Mouse (Mus musculus): ENCODE data around the gene Kcnh5. TPM values are rescaled to one million over a fixed set of nuclear protein-coding genes. Genes with fewer than 3 reads are reported as not detected.

Gene Kcnh5
- polyA plus RNA-seq, 1 experiment, result not detected

DNA sequence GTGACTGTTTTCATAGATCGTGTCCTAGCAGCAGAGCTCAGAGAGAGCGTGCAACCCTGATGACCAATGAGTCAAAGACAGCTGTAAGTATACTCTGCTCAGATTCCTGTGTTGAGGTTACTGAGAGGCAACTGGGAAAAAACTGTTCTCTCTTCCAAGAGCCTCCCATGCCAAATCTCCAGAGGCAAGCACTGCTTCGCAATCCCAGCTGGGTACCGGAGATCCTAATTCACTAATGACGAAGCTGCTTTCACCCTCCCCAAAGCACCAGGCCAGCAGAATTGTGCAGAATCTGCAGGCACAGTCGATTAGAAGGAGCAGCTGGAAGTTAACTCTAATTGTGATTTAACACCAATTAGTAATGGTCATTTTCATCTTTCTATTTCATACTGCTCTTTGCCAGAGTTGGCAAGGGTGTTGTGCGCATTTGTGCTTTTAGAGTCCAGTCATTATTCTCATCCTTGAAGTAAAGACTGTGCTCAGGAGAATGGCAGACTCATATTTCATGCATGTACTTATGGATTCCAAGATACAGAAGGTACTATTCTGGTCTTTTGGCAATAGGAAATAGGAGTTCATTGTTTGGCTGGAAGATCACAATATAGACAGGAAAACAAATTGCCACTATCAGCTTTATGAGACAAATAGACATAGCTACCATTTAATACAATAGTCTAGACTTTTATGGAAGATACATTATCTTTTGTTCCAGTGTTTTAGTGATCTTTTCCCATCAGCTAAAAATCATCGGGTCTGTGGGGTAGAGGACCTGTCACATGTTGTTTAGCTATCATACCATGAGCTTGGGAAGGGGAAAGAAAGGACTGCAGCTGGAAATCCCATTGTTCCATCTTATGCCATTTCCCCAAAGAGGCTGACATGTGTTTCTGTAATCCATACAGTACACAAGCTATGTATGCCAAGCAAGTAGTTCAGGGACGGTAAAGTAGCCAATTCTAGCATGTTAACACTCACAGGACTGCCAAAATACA is 225.7 kb downstream of the Kcnh5 start:
- H3K9me3 ChIP-seq (replicated peaks; ENCODE audit: control insufficient read depth, insufficient read depth, low read length, poor library complexity, severe bottlenecking), result no peaks in the 10 kb centered on the region
- H3K36me3 ChIP-seq (ENCODE audit: control insufficient read depth, insufficient read depth, low read length, poor library complexity, severe bottlenecking), result no peaks in the 10 kb centered on the region
- H3K4me3 ChIP-seq (ENCODE audit: low read depth, low read length), result no peak overlapping the region
- H3K27ac ChIP-seq (ENCODE audit: insufficient read depth, low read length), result no peak overlapping the region
- H3K27me3 ChIP-seq (ENCODE audit: control insufficient read depth, insufficient read depth, low read length, poor library complexity, severe bottlenecking), result no peaks in the 10 kb centered on the region
- no peaks in the 10 kb centered on the region for H3K4me1 ChIP-seq (ENCODE audit: control insufficient read depth, insufficient read depth, low read length)
- TF ChIP-seq EP300 (IDR thresholded peaks at IDR 0.05; ENCODE audit: insufficient read depth, low read depth, low read length) (no peak), CTCF (IDR thresholded peaks at IDR 0.05; ENCODE audit: low read depth, low read length) (no peak), POLR2A (IDR thresholded peaks at IDR 0.05; ENCODE audit: insufficient read depth, low read length) (no peak)
- no peak overlapping the region for H3K9ac ChIP-seq (ENCODE audit: low read depth, poor library complexity, severe bottlenecking)

DNA sequence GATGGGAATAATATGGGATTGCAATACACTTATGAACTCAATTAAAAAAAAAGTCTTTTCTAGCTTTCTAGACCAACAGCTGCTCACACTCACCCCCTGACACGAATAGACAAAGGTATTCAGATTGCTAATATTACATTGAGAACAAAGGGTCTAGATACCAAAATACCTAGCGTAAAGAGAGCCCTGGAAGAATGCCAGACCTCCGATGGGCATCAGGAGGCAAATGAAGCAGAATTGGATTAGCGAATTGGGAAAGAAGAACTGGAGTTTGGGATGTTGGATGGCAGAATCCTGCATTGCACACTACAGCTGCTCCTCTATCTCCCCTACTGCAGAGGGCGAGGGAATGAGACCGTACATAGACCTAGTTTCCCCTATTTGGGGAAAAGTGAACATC is 275.8 kb downstream of the Kcnh5 start:
- Histone ChIP-seq H3K4me3 (ENCODE audit: low read depth, low read length) (no peak overlapping the region), H3K4me1 (ENCODE audit: control insufficient read depth, insufficient read depth, low read length) (no peaks in the 10 kb centered on the region), H3K36me3 (ENCODE audit: control insufficient read depth, insufficient read depth, low read length, poor library complexity, severe bottlenecking) (no peaks in the 10 kb centered on the region), H3K9me3 (replicated peaks; ENCODE audit: control insufficient read depth, insufficient read depth, low read length, poor library complexity, severe bottlenecking) (no peaks in the 10 kb centered on the region), H3K27me3 (ENCODE audit: control insufficient read depth, insufficient read depth, low read length, poor library complexity, severe bottlenecking) (no peaks in the 10 kb centered on the region), H3K9ac (ENCODE audit: low read depth, poor library complexity, severe bottlenecking) (no peak overlapping the region), H3K27ac (ENCODE audit: insufficient read depth, low read length) (no peak overlapping the region)
- TF ChIP-seq EP300 (IDR thresholded peaks at IDR 0.05; ENCODE audit: insufficient read depth, low read depth, low read length) (no peak), CTCF (IDR thresholded peaks at IDR 0.05; ENCODE audit: low read depth, low read length) (no peak), POLR2A (IDR thresholded peaks at IDR 0.05; ENCODE audit: insufficient read depth, low read length) (no peak)

DNA sequence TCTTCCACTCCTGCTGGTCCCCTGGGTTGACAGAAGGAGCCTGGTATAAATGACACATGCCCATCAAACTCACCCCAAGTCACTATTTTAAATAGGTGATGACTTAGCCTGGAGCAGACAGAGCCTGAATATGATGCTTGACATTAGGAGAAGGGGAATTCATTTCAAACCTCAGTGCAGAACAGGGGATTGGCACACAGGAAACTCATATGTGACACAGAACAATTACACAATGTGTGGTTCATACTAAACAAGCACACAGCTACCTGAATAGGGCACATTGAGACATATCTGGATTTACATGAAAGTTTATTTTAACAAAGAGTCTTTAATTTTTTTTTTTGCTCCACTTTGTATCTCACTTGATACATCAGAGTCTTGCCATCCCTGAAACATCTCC is 276.4 kb downstream of the Kcnh5 start:
- H3K27me3 ChIP-seq (ENCODE audit: control insufficient read depth, insufficient read depth, low read length, poor library complexity, severe bottlenecking), result no peaks in the 10 kb centered on the region
- H3K9ac ChIP-seq (ENCODE audit: low read depth, poor library complexity, severe bottlenecking), result no peak overlapping the region
- no peak overlapping the region for H3K4me3 ChIP-seq (ENCODE audit: low read depth, low read length)
- no peak for TF ChIP-seq CTCF (IDR thresholded peaks at IDR 0.05; ENCODE audit: low read depth, low read length)
- no peak for TF ChIP-seq POLR2A (IDR thresholded peaks at IDR 0.05; ENCODE audit: insufficient read depth, low read length)
- TF ChIP-seq EP300 (IDR thresholded peaks at IDR 0.05; ENCODE audit: insufficient read depth, low read depth, low read length), result no peak
- H3K27ac ChIP-seq (ENCODE audit: insufficient read depth, low read length), result no peak overlapping the region
- H3K4me1 ChIP-seq (ENCODE audit: control insufficient read depth, insufficient read depth, low read length), result no peaks in the 10 kb centered on the region
- H3K9me3 ChIP-seq (replicated peaks; ENCODE audit: control insufficient read depth, insufficient read depth, low read length, poor library complexity, severe bottlenecking), result no peaks in the 10 kb centered on the region
- H3K36me3 ChIP-seq (ENCODE audit: control insufficient read depth, insufficient read depth, low read length, poor library complexity, severe bottlenecking), result no peaks in the 10 kb centered on the region

DNA sequence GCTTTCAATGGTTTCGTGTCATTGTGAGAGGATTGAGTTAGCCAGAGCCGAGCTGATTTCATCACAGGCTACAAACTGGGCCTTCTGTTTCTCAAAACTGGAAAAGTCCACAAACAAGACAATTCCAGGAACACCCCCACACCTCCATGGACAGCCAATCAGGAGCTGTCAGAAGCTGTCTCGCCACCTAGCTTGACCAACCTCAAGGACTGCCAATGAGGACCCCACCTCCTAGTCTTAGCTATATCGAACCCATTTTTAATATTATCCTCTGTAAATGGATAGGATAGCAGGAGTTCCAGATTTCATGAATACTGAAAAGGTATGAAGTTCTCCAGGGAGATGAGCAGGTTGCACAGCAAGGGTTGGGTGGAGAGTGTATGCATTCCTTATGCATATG is 278.1 kb downstream of the Kcnh5 start:
- no peaks in the 10 kb centered on the region for H3K27me3 ChIP-seq (ENCODE audit: control insufficient read depth, insufficient read depth, low read length, poor library complexity, severe bottlenecking)
- H3K9me3 ChIP-seq (replicated peaks; ENCODE audit: control insufficient read depth, insufficient read depth, low read length, poor library complexity, severe bottlenecking), result no peaks in the 10 kb centered on the region
- no peak overlapping the region for H3K9ac ChIP-seq (ENCODE audit: low read depth, poor library complexity, severe bottlenecking)
- TF ChIP-seq POLR2A (IDR thresholded peaks at IDR 0.05; ENCODE audit: insufficient read depth, low read length), result no peak
- no peak for TF ChIP-seq EP300 (IDR thresholded peaks at IDR 0.05; ENCODE audit: insufficient read depth, low read depth, low read length)
- no peak for TF ChIP-seq CTCF (IDR thresholded peaks at IDR 0.05; ENCODE audit: low read depth, low read length)
- H3K27ac ChIP-seq (ENCODE audit: insufficient read depth, low read length), result no peak overlapping the region
- no peaks in the 10 kb centered on the region for H3K4me1 ChIP-seq (ENCODE audit: control insufficient read depth, insufficient read depth, low read length)
- H3K4me3 ChIP-seq (ENCODE audit: low read depth, low read length), result no peak overlapping the region
- H3K36me3 ChIP-seq (ENCODE audit: control insufficient read depth, insufficient read depth, low read length, poor library complexity, severe bottlenecking), result no peaks in the 10 kb centered on the region

DNA sequence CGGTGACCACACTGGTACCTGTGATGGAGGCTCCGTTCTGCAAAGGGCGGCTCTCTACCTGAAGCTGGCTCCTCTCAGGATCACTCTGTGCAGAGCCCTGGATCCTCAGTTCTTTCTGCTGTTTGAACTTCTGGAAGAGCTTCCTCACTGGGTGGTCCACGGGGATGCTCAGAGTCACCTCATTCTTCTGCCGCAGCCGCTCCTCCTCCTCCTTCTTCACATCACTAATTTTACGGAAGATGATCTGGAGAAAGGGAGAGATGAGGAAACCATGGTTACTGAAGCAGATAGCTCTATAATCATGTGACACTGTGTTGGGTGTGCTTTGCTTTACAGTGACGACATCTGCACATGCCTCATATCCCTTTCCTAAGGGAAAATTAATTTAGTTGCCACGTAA is 278.9 kb downstream of the Kcnh5 start:
- Histone ChIP-seq H3K36me3 (ENCODE audit: control insufficient read depth, insufficient read depth, low read length, poor library complexity, severe bottlenecking) (no peaks in the 10 kb centered on the region), H3K9ac (ENCODE audit: low read depth, poor library complexity, severe bottlenecking) (no peak overlapping the region)

DNA sequence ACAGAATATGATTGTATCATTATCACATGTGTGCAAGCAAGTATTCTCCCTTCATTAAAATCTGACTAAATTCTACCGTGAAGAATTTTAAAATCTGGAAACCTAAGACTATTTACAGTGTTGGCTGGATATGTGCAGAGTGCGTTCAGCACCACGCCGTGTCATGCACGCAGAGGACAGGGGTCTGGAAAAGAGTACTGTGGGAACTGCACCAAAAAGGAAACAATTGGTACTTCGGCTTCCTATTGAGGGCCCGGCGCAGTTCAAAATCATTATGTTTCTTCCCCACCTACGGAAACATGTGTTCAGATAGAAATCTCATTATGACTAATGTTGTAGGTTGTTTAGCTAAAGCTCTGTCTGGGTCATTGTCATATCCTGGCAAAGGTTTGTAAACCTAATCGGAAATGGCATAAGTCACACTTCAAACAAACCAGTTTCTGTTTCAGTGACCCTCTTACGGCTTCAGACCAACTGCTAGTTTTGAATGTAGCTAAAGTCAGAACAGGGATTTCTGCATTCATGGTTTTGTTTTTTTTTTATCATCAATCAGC is 282.2 kb downstream of the Kcnh5 start:
- Histone ChIP-seq H3K36me3 (ENCODE audit: control insufficient read depth, insufficient read depth, low read length, poor library complexity, severe bottlenecking) (no peaks in the 10 kb centered on the region), H3K4me3 (ENCODE audit: low read depth, low read length) (no peak overlapping the region), H3K4me1 (ENCODE audit: control insufficient read depth, insufficient read depth, low read length) (peaks cover 2% of the 10 kb centered on the region), H3K27me3 (ENCODE audit: control insufficient read depth, insufficient read depth, low read length, poor library complexity, severe bottlenecking) (no peaks in the 10 kb centered on the region), H3K27ac (ENCODE audit: insufficient read depth, low read length) (no peak overlapping the region), H3K9ac (ENCODE audit: low read depth, poor library complexity, severe bottlenecking) (no peak overlapping the region), H3K9me3 (replicated peaks; ENCODE audit: control insufficient read depth, insufficient read depth, low read length, poor library complexity, severe bottlenecking) (no peaks in the 10 kb centered on the region)
- no peak for TF ChIP-seq EP300 (IDR thresholded peaks at IDR 0.05; ENCODE audit: insufficient read depth, low read depth, low read length)
- TF ChIP-seq POLR2A (IDR thresholded peaks at IDR 0.05; ENCODE audit: insufficient read depth, low read length), result no peak
- no peak for TF ChIP-seq CTCF (IDR thresholded peaks at IDR 0.05; ENCODE audit: low read depth, low read length)

More for the DNA sequence above, 278.9 kb downstream of the Kcnh5 start:
- TF ChIP-seq CTCF (IDR thresholded peaks at IDR 0.05; ENCODE audit: low read depth, low read length) (no peak), EP300 (IDR thresholded peaks at IDR 0.05; ENCODE audit: insufficient read depth, low read depth, low read length) (no peak), POLR2A (IDR thresholded peaks at IDR 0.05; ENCODE audit: insufficient read depth, low read length) (no peak)
- Histone ChIP-seq H3K4me3 (ENCODE audit: low read depth, low read length) (no peak overlapping the region), H3K27ac (ENCODE audit: insufficient read depth, low read length) (no peak overlapping the region), H3K9me3 (replicated peaks; ENCODE audit: control insufficient read depth, insufficient read depth, low read length, poor library complexity, severe bottlenecking) (no peaks in the 10 kb centered on the region), H3K4me1 (ENCODE audit: control insufficient read depth, insufficient read depth, low read length) (no peaks in the 10 kb centered on the region), H3K27me3 (ENCODE audit: control insufficient read depth, insufficient read depth, low read length, poor library complexity, severe bottlenecking) (no peaks in the 10 kb centered on the region)

All from ES-Bruce4 (cell line).